Mouse (Mus musculus) embryo, embryonic 10.5 days (tissue): ENCODE results near the gene Grik4.
A peak's percentile ranks its signal among the peaks of the same experiment; 100 is the strongest.

Experiments used
- DNase-seq: peaks from one replicate; pipeline ENCODE4 v3.0.0-alpha.2; 2015; ENCODE audit warnings: low spot score

The Grik4 gene

GRCm38 (mm10) chr9:42745982-42746381 lies 198.3 kb downstream of the Grik4 start:
- DNase-seq: no peak

- DNase-seq: no peak
Measured at GRCm38 (mm10) chr9:42742385-42742784, 201.9 kb downstream of the Grik4 start.

- DNase-seq: no peak
Measured at GRCm38 (mm10) chr9:42736697-42737335, 207.5 kb downstream of the Grik4 start.

GRCm38 (mm10) chr9:42735086-42735485 lies 209.2 kb downstream of the Grik4 start:
- DNase-seq: no peak

GRCm38 (mm10) chr9:42732731-42733318 lies 211.5 kb downstream of the Grik4 start:
- no peak for DNase-seq

- DNase-seq: no peak
Measured at GRCm38 (mm10) chr9:42728472-42728871, 215.8 kb downstream of the Grik4 start.

- no peak for DNase-seq
Measured at GRCm38 (mm10) chr9:42727661-42728060, 216.6 kb downstream of the Grik4 start.

GRCm38 (mm10) chr9:42727186-42727585 lies 217.1 kb downstream of the Grik4 start:
- no peak for DNase-seq

GRCm38 (mm10) chr9:42724099-42724498 lies 220.2 kb downstream of the Grik4 start:
- no peak for DNase-seq

GRCm38 (mm10) chr9:42722501-42722900 lies 221.8 kb downstream of the Grik4 start:
- DNase-seq: no peak

GRCm38 (mm10) chr9:42721718-42722117 lies 222.6 kb downstream of the Grik4 start:
- no peak for DNase-seq

GRCm38 (mm10) chr9:42721146-42721545 lies 223.1 kb downstream of the Grik4 start:
- no peak for DNase-seq

- DNase-seq: no peak
Measured at GRCm38 (mm10) chr9:42713912-42714311, 230.4 kb downstream of the Grik4 start.

GRCm38 (mm10) chr9:42705848-42706247 lies 238.4 kb downstream of the Grik4 start:
- DNase-seq: no peak

- DNase-seq: peak; percentile 9
Measured at GRCm38 (mm10) chr9:42703191-42703854, 241.0 kb downstream of the Grik4 start.

- DNase-seq: no peak
Measured at GRCm38 (mm10) chr9:42702231-42703132, 241.8 kb downstream of the Grik4 start.

GRCm38 (mm10) chr9:42701729-42702128 lies 242.6 kb downstream of the Grik4 start:
- DNase-seq: no peak

- no peak for DNase-seq
Measured at GRCm38 (mm10) chr9:42693024-42693423, 251.3 kb downstream of the Grik4 start.

- DNase-seq: peak; percentile 78
Measured at GRCm38 (mm10) chr9:42688143-42688542, 256.1 kb downstream of the Grik4 start.

GRCm38 (mm10) chr9:42686104-42686503 lies 258.2 kb downstream of the Grik4 start:
- DNase-seq: no peak

- no peak for DNase-seq
Measured at GRCm38 (mm10) chr9:42674017-42674412, 270.3 kb downstream of the Grik4 start.

GRCm38 (mm10) chr9:42673385-42674016 lies 270.8 kb downstream of the Grik4 start:
- DNase-seq: no peak
